Mouse (Mus musculus) A20 (cell line): ENCODE measurements around the gene Srp14.

Source experiments
- DNase-seq: peaks from one replicate; pipeline ENCODE4 v3.0.0-alpha.2; 2011; ENCODE audit warnings: low read depth, low spot score

The Srp14 gene

GRCm38 (mm10) chr2:118479550-118479909 lies at the start of gene Srp14:
Gene Srp14 (minus strand): TSS chr2:118479711.
- peak; percentile 95 for DNase-seq

GRCm38 (mm10) chr2:118526545-118526944 lies 47.0 kb upstream of the Srp14 start:
- peak; percentile 49 for DNase-seq

GRCm38 (mm10) chr2:118524811-118525210 lies 45.3 kb upstream of the Srp14 start:
- no peak for DNase-seq

- no peak for DNase-seq
Measured at GRCm38 (mm10) chr2:118523163-118523730, 43.7 kb upstream of the Srp14 start.

GRCm38 (mm10) chr2:118522265-118522664 lies 42.8 kb upstream of the Srp14 start:
- no peak for DNase-seq

GRCm38 (mm10) chr2:118520042-118520933 lies 40.8 kb upstream of the Srp14 start:
- DNase-seq, result peak; percentile 43

- DNase-seq, result no peak
Measured at GRCm38 (mm10) chr2:118512418-118513377, 33.2 kb upstream of the Srp14 start.

- no peak for DNase-seq
Measured at GRCm38 (mm10) chr2:118511779-118512417, 32.4 kb upstream of the Srp14 start.

GRCm38 (mm10) chr2:118510447-118511310 lies 31.2 kb upstream of the Srp14 start:
- DNase-seq, result no peak

- no peak for DNase-seq
Measured at GRCm38 (mm10) chr2:118509688-118510446, 30.4 kb upstream of the Srp14 start.

- no peak for DNase-seq
Measured at GRCm38 (mm10) chr2:118507126-118507525, 27.6 kb upstream of the Srp14 start.

GRCm38 (mm10) chr2:118500191-118500590 lies 20.7 kb upstream of the Srp14 start:
- no peak for DNase-seq

GRCm38 (mm10) chr2:118499135-118499961 lies 19.8 kb upstream of the Srp14 start:
- DNase-seq, result peak; percentile 61

GRCm38 (mm10) chr2:118498476-118498875 lies 19.0 kb upstream of the Srp14 start:
- no peak for DNase-seq

- DNase-seq, result no peak
Measured at GRCm38 (mm10) chr2:118497890-118498289, 18.4 kb upstream of the Srp14 start.

GRCm38 (mm10) chr2:118495024-118495423 lies 15.5 kb upstream of the Srp14 start:
- peak; percentile 47 for DNase-seq

GRCm38 (mm10) chr2:118491741-118492395 lies 12.4 kb upstream of the Srp14 start:
- no peak for DNase-seq

- peak; percentile 82 for DNase-seq
Measured at GRCm38 (mm10) chr2:118491281-118491731, 11.8 kb upstream of the Srp14 start.
